Mouse (Mus musculus) ES-Bruce4 (cell line): ENCODE measurements around the gene Knstrn. TPM values are rescaled to one million over a fixed set of nuclear protein-coding genes. Genes with fewer than 3 reads are reported as not detected.

Source experiments
- H3K27ac ChIP-seq: 2 replicates; pipeline ENCODE4 v1.5.1; 2012; ENCODE audit warnings: low read length, inconsistent platforms; ENCODE audit not compliant: insufficient read depth
- H3K27me3 ChIP-seq: 2 replicates; pipeline ENCODE4 v1.6.1; 2012; ENCODE audit warnings: mild to moderate bottlenecking, low read length, inconsistent platforms; ENCODE audit not compliant: control insufficient read depth, poor library complexity, insufficient read depth, severe bottlenecking
- H3K36me3 ChIP-seq: 2 replicates; pipeline ENCODE4 v1.6.1; 2012; ENCODE audit warnings: inconsistent platforms, mild to moderate bottlenecking, low read length, moderate library complexity; ENCODE audit not compliant: control insufficient read depth, poor library complexity, insufficient read depth, severe bottlenecking
- H3K4me1 ChIP-seq: one replicate; pipeline ENCODE4 v1.8.1; 2011; ENCODE audit warnings: low read length; ENCODE audit not compliant: control insufficient read depth, insufficient read depth
- H3K4me3 ChIP-seq: 2 replicates; pipeline ENCODE4 v1.5.1; 2011; ENCODE audit warnings: low read depth, mild to moderate bottlenecking, low read length
- H3K9ac ChIP-seq: 2 replicates; pipeline ENCODE4 v1.6.1; 2012; ENCODE audit warnings: low read depth, mild to moderate bottlenecking, inconsistent platforms; ENCODE audit not compliant: poor library complexity, severe bottlenecking
- H3K9me3 ChIP-seq: replicated peaks from 2 replicates; pipeline ENCODE4 v1.6.1; 2012; ENCODE audit warnings: mild to moderate bottlenecking, low read length, inconsistent platforms; ENCODE audit not compliant: control insufficient read depth, poor library complexity, insufficient read depth, severe bottlenecking
- CTCF ChIP-seq: IDR thresholded peaks from one replicate; pipeline ENCODE4 v1.8.1; 2011; ENCODE audit warnings: low read depth, low read length
- EP300 ChIP-seq: IDR thresholded peaks from 2 replicates; pipeline ENCODE4 v1.6.1; 2011; ENCODE audit warnings: low read depth, low read length; ENCODE audit not compliant: insufficient read depth
- POLR2A ChIP-seq: IDR thresholded peaks from one replicate; pipeline ENCODE4 v1.8.1; 2011; ENCODE audit warnings: low read length; ENCODE audit not compliant: insufficient read depth
- polyA plus RNA-seq: library from polyadenylated mRNA; stranded (reverse); fragments of >200 nt; gene quantifications from 2 replicates; pipeline ENCODE4 v1.2.4, GENCODE M21; 2011; ENCODE audit warnings: low read depth; ENCODE audit not compliant: missing spikeins, insufficient read depth, insufficient read length

Gene Knstrn
- polyA plus RNA-seq, 1 experiment, result 119 TPM

DNA sequence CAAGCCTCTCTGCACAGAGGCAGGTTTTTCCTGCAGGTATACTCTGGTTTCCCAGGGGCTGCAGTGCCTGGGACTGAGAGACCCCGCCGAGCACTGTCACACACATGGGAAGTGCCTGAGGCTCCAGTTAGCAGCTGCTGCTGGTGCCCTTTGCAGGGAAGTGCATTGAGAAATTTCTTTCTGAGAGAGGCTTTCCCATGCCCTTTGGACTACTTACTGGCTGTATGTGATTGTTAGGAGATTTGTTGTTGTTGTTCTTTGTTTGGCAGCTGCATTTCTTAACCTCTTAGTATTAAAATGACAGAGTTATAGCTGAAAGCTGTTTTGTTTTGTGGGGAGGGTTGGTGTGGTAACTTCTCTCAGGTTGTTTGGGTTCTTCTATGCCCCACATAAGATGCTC, 2.9 kb upstream of the Knstrn start:
- H3K4me3 ChIP-seq, result no peak overlapping the region
- no peaks in the 10 kb centered on the region; the same call in 1 of the 2 replicates for H3K36me3 ChIP-seq
- no peak overlapping the region for H3K9ac ChIP-seq
- peaks cover 2% of the 10 kb centered on the region for H3K4me1 ChIP-seq
- H3K27ac ChIP-seq, result no peak overlapping the region
- H3K27me3 ChIP-seq, result no peaks in the 10 kb centered on the region
- no peaks in the 10 kb centered on the region for H3K9me3 ChIP-seq
- TF ChIP-seq CTCF (no peak), EP300 (no peak), POLR2A (no peak)

DNA sequence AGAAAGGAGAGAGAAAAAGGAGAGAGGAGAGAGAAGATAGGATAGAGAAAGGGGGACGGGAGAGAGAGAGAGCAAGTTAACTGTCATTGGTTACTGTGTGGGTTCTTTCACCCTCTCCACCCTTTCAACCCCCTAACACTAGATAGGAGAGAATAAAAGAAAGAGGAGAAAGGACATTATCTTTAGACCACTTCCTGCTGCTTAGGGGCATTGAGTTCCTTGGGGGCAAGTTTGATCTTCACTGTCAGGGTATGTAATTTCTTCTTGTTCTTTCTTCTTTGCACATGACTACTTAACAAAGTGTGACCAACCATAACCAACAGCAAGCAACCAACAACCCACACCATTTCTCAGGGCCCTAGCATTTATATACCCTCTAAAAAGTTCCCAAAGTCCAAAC, 1.1 kb upstream of the Knstrn start:
- Histone ChIP-seq H3K36me3 (peaks cover 5% of the 10 kb centered on the region; the same call in 1 of the 2 replicates), H3K4me1 (peaks cover 2% of the 10 kb centered on the region), H3K9ac (no peak overlapping the region), H3K9me3 (no peaks in the 10 kb centered on the region), H3K27me3 (no peaks in the 10 kb centered on the region), H3K4me3 (no peak overlapping the region), H3K27ac (no peak overlapping the region)
- TF ChIP-seq EP300 (no peak), POLR2A (no peak), CTCF (no peak)

DNA sequence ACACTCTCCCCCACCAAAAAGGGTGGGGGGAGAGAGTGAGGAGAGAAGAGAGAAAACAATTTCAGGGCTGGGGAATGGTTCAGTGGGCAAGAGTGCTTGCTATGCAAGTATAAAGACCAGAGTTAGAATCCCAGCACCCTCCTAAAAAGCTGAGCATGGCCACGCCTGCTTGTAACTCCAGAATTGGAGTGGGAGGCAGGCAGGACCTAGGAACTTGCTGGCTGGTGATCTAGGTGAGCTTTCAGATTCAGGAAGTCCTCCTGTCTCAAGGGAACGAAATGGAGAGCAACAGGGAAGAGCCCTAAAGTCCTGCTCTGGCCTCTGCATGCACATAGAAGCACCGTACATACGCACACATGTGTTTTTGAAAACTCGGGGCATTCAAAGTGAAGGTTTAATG, 9.0 kb downstream of the Knstrn start:
- Histone ChIP-seq H3K36me3 (peaks cover 43% of the 10 kb centered on the region), H3K4me3 (no peak overlapping the region), H3K4me1 (no peaks in the 10 kb centered on the region), H3K27me3 (no peaks in the 10 kb centered on the region), H3K9me3 (peaks cover 19% of the 10 kb centered on the region), H3K27ac (no peak overlapping the region), H3K9ac (no peak overlapping the region)
- TF ChIP-seq EP300 (no peak), POLR2A (no peak), CTCF (no peak)

DNA sequence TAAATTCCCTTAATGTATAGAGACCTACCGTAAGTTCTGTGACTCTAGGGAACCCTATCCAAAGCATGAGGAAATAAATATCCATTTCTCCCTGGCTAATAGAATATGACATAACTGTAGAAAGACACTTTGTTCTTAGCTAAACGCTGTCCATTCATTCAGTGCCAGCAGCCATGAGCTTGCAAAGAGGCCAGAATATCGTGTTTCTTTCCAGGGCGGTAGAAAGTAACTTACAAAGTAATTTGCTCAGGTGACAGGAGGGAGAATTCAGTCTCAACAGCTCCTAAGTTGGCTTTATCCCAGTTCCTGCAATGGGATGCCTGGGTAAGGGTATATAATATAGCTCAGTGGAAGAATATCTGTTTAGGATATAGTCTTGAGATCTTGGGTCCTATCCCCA, 10.6 kb downstream of the Knstrn start:
- H3K36me3 ChIP-seq, result peaks cover 45% of the 10 kb centered on the region
- no peaks in the 10 kb centered on the region for H3K27me3 ChIP-seq
- H3K4me1 ChIP-seq, result no peaks in the 10 kb centered on the region
- TF ChIP-seq POLR2A (no peak), CTCF (no peak), EP300 (no peak)
- H3K4me3 ChIP-seq, result no peak overlapping the region
- H3K9me3 ChIP-seq, result peaks cover 19% of the 10 kb centered on the region
- no peak overlapping the region for H3K9ac ChIP-seq
- no peak overlapping the region for H3K27ac ChIP-seq

DNA sequence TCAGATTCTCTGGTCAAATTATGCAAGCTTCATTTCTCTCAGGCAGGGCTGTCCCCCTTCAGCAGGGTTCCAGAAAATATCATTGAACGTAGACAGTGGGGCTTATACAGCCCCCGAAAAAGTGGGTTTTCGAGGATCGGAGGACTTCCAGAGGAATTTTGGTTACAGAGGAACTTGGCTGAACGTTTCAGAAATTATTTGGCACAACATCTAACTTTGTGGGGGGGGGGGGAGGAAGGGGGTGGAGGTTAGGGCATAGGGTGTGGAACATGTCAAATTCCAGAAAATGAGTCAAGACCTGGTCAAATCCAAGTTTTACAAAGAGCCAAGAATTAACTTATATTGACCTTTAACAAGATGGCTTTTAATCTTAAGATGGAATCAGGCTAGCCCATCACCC, 15.3 kb downstream of the Knstrn start:
- Histone ChIP-seq H3K4me3 (no peak overlapping the region), H3K27ac (no peak overlapping the region), H3K9ac (no peak overlapping the region), H3K9me3 (peaks cover 19% of the 10 kb centered on the region), H3K4me1 (no peaks in the 10 kb centered on the region), H3K36me3 (peaks cover 52% of the 10 kb centered on the region), H3K27me3 (no peaks in the 10 kb centered on the region)
- no peak for TF ChIP-seq EP300
- TF ChIP-seq CTCF, result no peak
- no peak for TF ChIP-seq POLR2A

DNA sequence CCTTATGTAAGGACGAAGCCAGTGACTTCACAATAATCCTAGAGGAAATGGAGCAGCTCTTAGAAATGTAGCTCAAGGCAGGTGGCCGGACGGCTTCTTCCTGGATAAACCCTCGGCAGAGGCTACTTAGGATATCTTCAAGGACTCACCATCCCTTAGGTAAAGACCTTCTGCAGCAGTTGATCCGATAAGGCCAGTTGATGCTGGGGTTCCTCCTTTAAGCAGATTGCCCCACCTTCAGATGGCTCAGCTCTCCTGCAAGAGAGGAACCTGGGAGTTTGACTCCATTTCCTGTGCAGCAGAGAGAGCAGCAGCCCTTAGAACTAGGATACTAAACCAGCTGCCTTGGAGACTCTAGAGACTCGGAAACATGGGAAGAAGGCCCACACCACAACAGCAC, 20.3 kb downstream of the Knstrn start:
- H3K36me3 ChIP-seq, result peaks cover 26% of the 10 kb centered on the region
- TF ChIP-seq POLR2A, result no peak
- H3K27ac ChIP-seq, result no peak overlapping the region
- H3K9me3 ChIP-seq, result no peaks in the 10 kb centered on the region
- no peak overlapping the region for H3K4me3 ChIP-seq
- H3K9ac ChIP-seq, result no peak overlapping the region
- peaks cover 5% of the 10 kb centered on the region for H3K4me1 ChIP-seq
- H3K27me3 ChIP-seq, result no peaks in the 10 kb centered on the region
